Mouse (Mus musculus): ENCODE data around the gene Nupr1. TPM values are rescaled to one million over a fixed set of nuclear protein-coding genes. Genes with fewer than 3 reads are reported as not detected.
A peak's percentile ranks its signal among the peaks of the same experiment; 100 is the strongest.

The Nupr1 gene
- polyA plus RNA-seq, 1 experiment = 102 TPM

DNA sequence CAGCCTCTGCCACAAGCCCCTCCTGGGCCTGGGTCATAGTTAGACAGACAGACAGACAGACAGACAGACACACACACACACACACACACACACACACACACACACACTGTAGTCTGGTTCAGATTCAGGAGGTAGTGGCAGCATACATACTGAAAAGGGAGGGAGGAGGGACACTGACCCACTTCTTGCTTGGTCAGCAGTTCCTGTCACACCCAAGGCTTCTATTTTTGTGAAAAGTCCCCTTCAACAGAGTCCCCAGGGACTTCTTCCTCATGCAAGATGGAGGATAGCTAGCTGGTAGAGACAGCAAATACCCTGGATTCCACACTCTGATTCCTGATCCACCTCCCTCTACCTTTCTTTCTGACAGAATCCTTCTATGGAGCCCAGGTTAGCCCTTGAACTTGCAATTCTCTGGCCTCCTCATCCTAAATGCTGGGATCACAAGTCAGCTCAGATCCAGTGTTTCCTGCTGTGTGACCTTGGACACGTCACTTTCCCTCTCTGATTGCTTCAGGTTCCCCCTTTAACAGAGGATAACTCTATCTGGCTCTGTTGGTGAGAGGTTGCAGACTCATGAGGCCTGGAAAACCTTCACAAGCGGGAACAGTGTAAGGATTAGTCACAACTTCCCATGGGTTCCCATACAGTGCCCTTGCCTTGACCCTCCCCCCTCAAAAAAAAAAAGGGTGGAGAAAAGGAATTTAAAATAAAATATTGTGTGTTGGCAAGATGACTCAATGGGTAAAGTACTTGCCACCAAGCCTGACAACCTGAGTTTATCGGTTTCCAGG lies 4.7 kb downstream of the Nupr1 start:
- no peak overlapping the region for H3K4me3 ChIP-seq (replicated peaks; ENCODE audit: extremely low read depth, low read depth, low read length)
- TF ChIP-seq POLR2A (IDR thresholded peaks at IDR 0.05; ENCODE audit: borderline replicate concordance, extremely low read depth, low read depth, low read length) (no peak), CTCF (IDR thresholded peaks at IDR 0.05; ENCODE audit: insufficient read depth, low read length) (no peak)
- peaks cover 6% of the 10 kb centered on the region for H3K4me1 ChIP-seq (ENCODE audit: control insufficient read depth, insufficient read depth, low read length)
- 70% methylated on average over 3 of the region's 3 CpGs for WGBS
- DNase-seq = no peak

DNA sequence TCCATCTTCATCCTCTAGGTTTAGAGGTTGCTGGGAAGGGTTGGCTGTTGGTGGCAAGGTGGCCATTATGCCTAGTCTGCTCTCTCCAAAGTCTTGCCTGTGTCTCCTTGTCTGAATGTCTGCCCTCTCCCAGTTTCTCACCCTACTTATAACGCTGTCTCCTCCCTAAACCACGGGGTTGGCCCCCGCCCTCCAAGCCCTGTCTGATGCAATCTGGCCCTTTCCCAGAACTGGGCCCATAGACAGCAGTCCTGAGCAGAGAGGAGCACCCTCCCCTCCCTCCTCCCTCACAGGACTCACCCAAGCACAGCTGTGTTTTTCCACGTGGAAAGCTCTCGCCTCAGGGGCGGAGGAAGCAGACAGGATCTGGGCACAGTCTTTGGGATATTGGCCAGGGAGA lies 5.3 kb downstream of the Nupr1 start:
- peak; percentile 84 for DNase-seq
- H3K4me3 ChIP-seq (replicated peaks; ENCODE audit: extremely low read depth, low read depth, low read length) = peak overlapping the region; percentile 54
- 35% methylated on average over 6 of the region's 6 CpGs for WGBS
- TF ChIP-seq POLR2A (IDR thresholded peaks at IDR 0.05; ENCODE audit: borderline replicate concordance, extremely low read depth, low read depth, low read length) (peak; percentile 91; the same call in 1 of the 2 replicates), CTCF (IDR thresholded peaks at IDR 0.05; ENCODE audit: insufficient read depth, low read length) (no peak)
- peaks cover 5% of the 10 kb centered on the region for H3K4me1 ChIP-seq (ENCODE audit: control insufficient read depth, insufficient read depth, low read length)

DNA sequence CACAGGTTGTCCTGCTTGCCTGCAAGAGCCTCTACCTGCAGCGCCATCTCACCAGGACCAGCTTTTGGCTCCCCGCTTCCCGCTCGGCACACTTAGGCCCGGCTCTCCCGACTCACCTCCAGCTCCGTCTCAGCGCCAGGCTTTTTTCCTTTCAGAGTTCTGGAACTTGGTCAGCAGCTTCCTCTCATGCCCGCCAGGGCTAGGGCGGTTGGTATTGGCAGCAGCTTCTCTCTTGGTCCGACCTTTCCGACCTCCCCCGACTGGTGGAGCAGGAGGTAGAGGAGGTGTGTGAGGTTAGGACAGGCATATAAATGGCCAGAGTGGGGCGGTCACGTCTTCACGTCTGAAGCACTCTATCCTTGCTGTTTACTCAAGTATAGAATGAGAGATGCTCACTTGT lies 5.9 kb downstream of the Nupr1 start:
- TF ChIP-seq CTCF (IDR thresholded peaks at IDR 0.05; ENCODE audit: insufficient read depth, low read length) (no peak), POLR2A (IDR thresholded peaks at IDR 0.05; ENCODE audit: borderline replicate concordance, extremely low read depth, low read depth, low read length) (0 out of 2 replicates have a peak, but pooled peaks have one; percentile 37)
- peak; percentile 57 for DNase-seq
- H3K4me1 ChIP-seq (ENCODE audit: control insufficient read depth, insufficient read depth, low read length) = peaks cover 5% of the 10 kb centered on the region
- peak overlapping the region; percentile 54 for H3K4me3 ChIP-seq (replicated peaks; ENCODE audit: extremely low read depth, low read depth, low read length)
- WGBS = 41% methylated on average over 16 of the region's 16 CpGs

DNA sequence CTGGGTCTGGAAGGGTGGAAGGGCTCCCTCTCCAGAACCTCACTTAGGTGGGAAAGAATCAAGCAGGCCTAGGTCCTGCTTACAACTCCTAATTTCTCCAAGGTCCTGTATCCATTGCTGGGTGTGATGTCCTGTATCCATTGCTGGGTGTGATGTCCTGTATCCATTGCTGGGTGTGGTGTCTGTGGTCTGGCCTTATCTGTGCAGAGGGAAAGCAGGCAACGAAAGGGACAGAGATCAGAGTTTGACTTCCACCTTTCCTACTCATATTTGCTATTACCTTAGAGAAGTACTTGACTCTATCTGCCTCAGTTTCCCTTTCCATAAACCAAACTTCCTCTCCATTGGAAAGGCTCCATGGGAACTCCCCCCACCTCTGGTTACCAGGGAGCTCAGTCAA lies 7.3 kb downstream of the Nupr1 start:
- no peak for DNase-seq
- H3K4me1 ChIP-seq (ENCODE audit: control insufficient read depth, insufficient read depth, low read length) = peaks cover 3% of the 10 kb centered on the region
- TF ChIP-seq CTCF (IDR thresholded peaks at IDR 0.05; ENCODE audit: insufficient read depth, low read length) = no peak
- 60% methylated on average over 1 of the region's 1 CpGs for WGBS
- no peak overlapping the region for H3K4me3 ChIP-seq (replicated peaks; ENCODE audit: extremely low read depth, low read depth, low read length)

DNA sequence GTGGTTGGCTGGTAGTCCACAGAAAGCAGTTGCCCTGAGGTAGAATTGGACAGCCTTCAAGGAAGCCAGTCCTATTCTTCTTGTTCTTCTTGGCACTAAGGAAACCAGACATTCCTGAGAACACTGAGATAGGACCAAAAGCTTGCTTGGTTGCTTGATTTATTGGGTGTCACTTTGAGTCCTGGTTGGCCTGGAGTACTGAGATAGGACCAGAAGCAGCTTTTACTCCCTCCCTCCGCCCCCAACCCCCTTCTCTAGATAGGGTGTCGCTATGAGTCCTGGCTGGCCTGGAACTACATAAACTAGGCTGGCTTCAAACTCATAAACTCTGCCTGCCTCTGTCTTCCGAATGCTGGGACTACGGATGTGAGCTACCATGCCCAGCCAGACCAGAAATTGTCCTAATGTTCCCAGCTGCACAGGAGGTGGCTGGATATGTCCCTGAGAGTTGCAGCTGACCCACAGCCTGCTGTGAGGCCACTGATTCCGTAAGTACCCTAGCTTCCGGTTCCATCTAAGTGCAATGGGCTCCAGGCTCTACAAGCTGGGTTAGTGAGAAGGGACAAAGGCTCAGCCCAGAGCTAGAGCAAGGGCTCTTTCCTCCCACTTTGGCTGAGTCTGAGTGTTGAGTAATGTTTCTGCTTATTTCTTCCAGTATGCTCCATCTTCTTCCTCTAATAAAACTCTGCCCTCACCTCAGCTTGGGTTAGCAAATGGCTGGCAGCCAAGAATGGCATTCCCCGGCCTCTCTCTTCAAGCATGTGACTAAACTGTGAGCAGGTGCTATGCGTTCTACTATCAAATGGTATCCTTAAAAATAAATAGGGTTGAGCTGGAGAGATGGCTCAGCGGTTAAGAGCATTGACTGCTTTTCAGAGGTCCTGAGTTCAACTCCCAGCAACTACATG lies 9.0 kb downstream of the Nupr1 start:
- Histone ChIP-seq H3K4me1 (ENCODE audit: control insufficient read depth, insufficient read depth, low read length) (no peaks in the 10 kb centered on the region; the same call in none of the 2 replicates), H3K4me3 (replicated peaks; ENCODE audit: extremely low read depth, low read depth, low read length) (no peak overlapping the region)
- WGBS = 53% methylated on average over 9 of the region's 9 CpGs
- TF ChIP-seq CTCF (IDR thresholded peaks at IDR 0.05; ENCODE audit: insufficient read depth, low read length) (no peak), POLR2A (IDR thresholded peaks at IDR 0.05; ENCODE audit: borderline replicate concordance, extremely low read depth, low read depth, low read length) (peak; percentile 5; the same call in 1 of the 2 replicates)
- DNase-seq = no peak

DNA sequence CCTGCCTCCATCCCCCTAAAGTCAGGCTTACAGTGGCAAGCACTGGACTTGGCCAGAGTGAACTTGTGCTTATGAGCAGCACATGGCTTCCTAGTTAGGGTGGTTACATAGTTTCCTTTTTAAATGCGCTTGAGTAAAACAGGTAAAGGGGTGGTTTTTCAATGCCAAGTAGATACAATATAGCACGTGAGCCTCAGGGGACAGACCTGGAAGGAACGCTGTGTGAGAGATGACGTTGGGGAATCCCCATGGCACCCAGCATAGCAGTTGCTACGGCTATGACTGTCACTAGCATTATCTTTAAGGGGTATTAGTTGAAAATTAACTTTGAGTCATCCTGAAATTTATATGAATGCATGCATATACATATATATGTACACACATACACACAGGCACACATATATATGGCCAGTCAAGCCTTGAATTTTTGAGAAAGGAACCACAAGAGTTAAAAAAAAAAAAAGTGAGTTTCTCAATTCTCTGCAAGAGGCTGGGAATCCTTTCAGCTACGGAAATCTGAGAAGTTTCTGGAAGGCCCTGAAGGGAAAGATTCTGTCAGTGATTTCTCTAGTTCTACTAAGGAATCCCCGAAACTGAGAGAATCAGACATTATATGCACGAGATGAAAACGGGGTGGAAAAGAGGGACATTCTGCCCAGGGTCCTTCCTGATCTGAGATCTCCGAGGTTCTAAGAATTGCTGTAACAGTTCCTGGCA lies 10.9 kb downstream of the Nupr1 start:
- DNase-seq = no peak
- no peak overlapping the region for H3K4me3 ChIP-seq (replicated peaks; ENCODE audit: extremely low read depth, low read depth, low read length)
- TF ChIP-seq POLR2A (IDR thresholded peaks at IDR 0.05; ENCODE audit: borderline replicate concordance, extremely low read depth, low read depth, low read length) (no peak), CTCF (IDR thresholded peaks at IDR 0.05; ENCODE audit: insufficient read depth, low read length) (no peak)
- WGBS = 61% methylated on average over 10 of the region's 10 CpGs
- no peaks in the 10 kb centered on the region; the same call in none of the 2 replicates for H3K4me1 ChIP-seq (ENCODE audit: control insufficient read depth, insufficient read depth, low read length)

DNA sequence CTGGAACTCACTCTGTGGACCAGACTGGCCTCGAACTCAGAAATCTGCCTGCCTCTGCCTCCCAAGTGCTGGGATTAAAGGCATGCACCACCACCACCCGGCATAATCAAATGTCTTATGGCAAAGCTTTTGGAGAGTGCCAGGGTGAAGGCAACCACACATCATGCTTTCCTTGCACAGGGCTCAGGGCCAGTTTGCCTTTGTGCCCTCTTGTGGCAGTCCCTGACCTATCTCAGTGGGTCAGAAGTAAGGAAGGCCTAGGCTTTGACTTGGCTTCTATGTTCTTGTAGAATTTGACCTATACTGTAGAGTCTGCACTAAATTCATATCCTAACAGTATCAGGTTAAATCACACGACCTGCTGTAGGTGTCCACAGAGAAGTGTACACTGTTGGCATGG lies 14.0 kb downstream of the Nupr1 start:
- H3K4me1 ChIP-seq (ENCODE audit: control insufficient read depth, insufficient read depth, low read length) = no peaks in the 10 kb centered on the region
- no peak overlapping the region for H3K4me3 ChIP-seq (replicated peaks; ENCODE audit: extremely low read depth, low read depth, low read length)
- TF ChIP-seq POLR2A (IDR thresholded peaks at IDR 0.05; ENCODE audit: borderline replicate concordance, extremely low read depth, low read depth, low read length) (no peak), CTCF (IDR thresholded peaks at IDR 0.05; ENCODE audit: insufficient read depth, low read length) (peak; percentile 36; the same call in 1 of the 2 replicates)
- DNase-seq = no peak
- WGBS = 64% methylated on average over 3 of the region's 3 CpGs

DNA sequence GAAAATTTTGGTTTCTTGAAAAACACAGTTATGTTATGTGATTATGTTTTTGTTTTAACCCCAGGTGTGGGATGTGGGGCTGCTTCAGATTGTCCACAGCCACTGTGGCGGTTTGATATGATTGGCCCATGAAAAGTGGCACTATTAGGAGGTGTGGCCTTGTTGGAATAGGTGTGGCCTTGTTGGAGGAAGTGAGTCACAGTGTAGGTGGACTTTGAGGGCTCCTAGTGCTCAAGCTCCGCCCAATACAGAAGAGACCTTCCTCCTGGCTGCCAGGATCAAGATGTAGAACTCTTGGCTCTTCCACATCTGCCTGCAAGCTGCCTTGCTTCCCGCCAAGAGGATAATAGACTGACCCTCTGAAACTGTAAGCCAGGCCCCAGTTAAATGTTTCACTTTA lies 17.9 kb downstream of the Nupr1 start:
- TF ChIP-seq POLR2A (IDR thresholded peaks at IDR 0.05; ENCODE audit: borderline replicate concordance, extremely low read depth, low read depth, low read length) = no peak
- no peak for TF ChIP-seq CTCF (IDR thresholded peaks at IDR 0.05; ENCODE audit: insufficient read depth, low read length)
- no peak overlapping the region for H3K4me3 ChIP-seq (replicated peaks; ENCODE audit: extremely low read depth, low read depth, low read length)
- no peaks in the 10 kb centered on the region for H3K4me1 ChIP-seq (ENCODE audit: control insufficient read depth, insufficient read depth, low read length)
- WGBS = 77% methylated on average over 3 of the region's 3 CpGs
- DNase-seq = no peak

DNA sequence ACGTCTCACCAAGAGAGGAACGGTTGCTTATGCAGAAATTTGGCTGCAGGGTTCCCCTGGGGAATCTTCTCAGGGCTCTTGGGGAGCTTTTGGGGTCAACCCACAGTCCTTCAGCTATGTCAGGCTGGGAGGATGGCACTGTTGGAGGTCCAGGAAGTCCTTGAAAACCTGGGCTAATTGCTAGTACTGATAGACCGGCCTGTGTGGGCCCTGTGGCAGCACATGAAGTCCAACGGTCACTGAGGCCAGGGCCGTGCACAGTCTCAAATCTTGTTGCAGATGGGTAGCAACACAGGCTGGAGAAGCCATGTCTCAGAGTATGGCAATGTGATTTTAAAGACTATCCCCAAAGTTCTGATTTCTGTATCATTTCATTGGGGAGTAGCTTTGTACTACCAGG lies 22.9 kb downstream of the Nupr1 start:
- Histone ChIP-seq H3K4me3 (replicated peaks; ENCODE audit: extremely low read depth, low read depth, low read length) (no peak overlapping the region), H3K4me1 (ENCODE audit: control insufficient read depth, insufficient read depth, low read length) (no peaks in the 10 kb centered on the region)
- no peak for DNase-seq
- WGBS = 76% methylated on average over 5 of the region's 5 CpGs
- no peak for TF ChIP-seq POLR2A (IDR thresholded peaks at IDR 0.05; ENCODE audit: borderline replicate concordance, extremely low read depth, low read depth, low read length)
- TF ChIP-seq CTCF (IDR thresholded peaks at IDR 0.05; ENCODE audit: insufficient read depth, low read length) = no peak
